Mouse (Mus musculus) adrenal gland, adult 18-20 months (tissue): ENCODE measurements around the gene Gm6351. TPM values are rescaled to one million over a fixed set of nuclear protein-coding genes. Genes with fewer than 3 reads are reported as not detected.
"Not testable (repeated sequence)": the region's sequence is repeated elsewhere in the genome, so short reads cannot be mapped to it uniquely, and the experiment has no call there.

ENCODE experiments used
- DNase-seq, 2 experiments: peaks; one replicate each; pipeline ENCODE4 v3.0.0; 2021 to 2022; ENCODE audit warnings: low spot score in 2 of 2
- long read RNA-seq, 2 experiments: library from polyadenylated mRNA; stranded (forward); transcript quantifications; one replicate each; pipeline ENCODE4 v2.0.0; 2021
- total RNA-seq, 2 experiments: library from RNA; stranded (reverse); gene quantifications; 1 replicate in 1 of 2; 2 replicates in 1 of 2; pipeline ENCODE4 v1.2.3; 2021

Gene Gm6351
- not detected for total RNA-seq
- long read RNA-seq, experiment 1 = 0 reads
- long read RNA-seq, experiment 2 = 0 reads

GRCm38 (mm10) chr5:94076085-94076484, at the start of gene Gm6351:
Gm6351 (plus strand) TSS chr5:94076385.
- not testable (repeated sequence) for DNase-seq

- not testable (repeated sequence) for DNase-seq
Measured at GRCm38 (mm10) chr5:94070445-94070844, 5.7 kb upstream of the Gm6351 start, which contains the start of gene BC061212. BC061212 (minus strand) TSS chr5:94070545.

Other genes starting within 250 kb of the Gm6351 start
- not detected for gene Gm7792, start 232.6 kb upstream of the Gm6351 start, total RNA-seq
- gene Gm16429, start 147.3 kb upstream of the Gm6351 start, total RNA-seq = not detected
- gene BC061212, start 5.8 kb upstream of the Gm6351 start, total RNA-seq = not detected
- gene Gm3106, start 141.6 kb downstream of the Gm6351 start, total RNA-seq = not detected
- gene A430089I19Rik, start 230.4 kb downstream of the Gm6351 start, total RNA-seq = not detected
- gene Gm6502, start 238.1 kb downstream of the Gm6351 start, total RNA-seq = not detected